Mouse (Mus musculus) hindbrain, embryonic 13.5 days (tissue): ENCODE measurements around the gene A730071L15Rik. TPM values are rescaled to one million over a fixed set of nuclear protein-coding genes. Genes with fewer than 3 reads are reported as not detected.

Experiments
- ATAC-seq: fragments of 200-750 bp; cut with Nextera tagmentation; 2 replicates; pipeline ENCODE4 v1.8.0; 2017; ENCODE audit warnings: moderate TSS enrichment; ENCODE audit not compliant: low FRiP score
- H3K27ac ChIP-seq: fragments of 300-500 bp; sonication (generic); 2 replicates; pipeline ENCODE4 v1.5.1; 2015; ENCODE audit warnings: inconsistent platforms, mild to moderate bottlenecking, moderate library complexity
- H3K27me3 ChIP-seq: fragments of 300-500 bp; sonication (generic); 2 replicates; pipeline ENCODE4 v1.6.1; 2015; ENCODE audit warnings: mild to moderate bottlenecking, inconsistent platforms
- H3K36me3 ChIP-seq: fragments of 300-500 bp; sonication (generic); 2 replicates; pipeline ENCODE4 v1.6.1; 2015; ENCODE audit warnings: mild to moderate bottlenecking, inconsistent platforms
- H3K4me1 ChIP-seq: fragments of 300-500 bp; sonication (generic); replicated peaks from 2 replicates; pipeline ENCODE4 v1.6.1; 2015; ENCODE audit warnings: inconsistent platforms
- H3K4me2 ChIP-seq: fragments of 300-500 bp; sonication (generic); 2 replicates; pipeline ENCODE4 v1.6.1; 2015; ENCODE audit warnings: inconsistent platforms, mild to moderate bottlenecking, moderate library complexity
- H3K4me3 ChIP-seq: fragments of 300-500 bp; sonication (generic); 2 replicates; pipeline ENCODE4 v1.5.1; 2015; ENCODE audit warnings: mild to moderate bottlenecking, inconsistent platforms
- H3K9ac ChIP-seq: fragments of 300-500 bp; sonication (generic); 2 replicates; pipeline ENCODE4 v1.6.1; 2015; ENCODE audit warnings: mild to moderate bottlenecking, inconsistent platforms
- H3K9me3 ChIP-seq: fragments of 300-500 bp; sonication (generic); 2 replicates; pipeline ENCODE4 v1.6.1; 2016; ENCODE audit warnings: inconsistent platforms
- WGBS: fragments of 180-500 bp; shearing (Covaris S2); methylation state at CpG from one replicate; pipeline ENCODE4 v1.1.7; 2015; 5-methylcytosine and 5-hydroxymethylcytosine counted together
- polyA plus RNA-seq: library from polyadenylated mRNA; unstranded; fragments of >200 nt; fragmentation: Nextera tagmentation; extraction: Ambion mirVana; gene quantifications from 2 replicates; pipeline ENCODE4 v1.2.1, GENCODE M21; 2015

Gene A730071L15Rik
- polyA plus RNA-seq, 1 experiment from 2014 or later: 1.1 TPM

- no peak overlapping the region for H3K27ac ChIP-seq
- WGBS: 81% methylated on average over 14 of the region's 14 CpGs
- H3K4me1 ChIP-seq: no peaks in the 10 kb centered on the region
- ATAC-seq: no peak
- H3K27me3 ChIP-seq: 0 out of 2 replicates have a peak, but pooled peaks cover 8% of the 10 kb centered on the region
- H3K9me3 ChIP-seq: no peaks in the 10 kb centered on the region
- no peak overlapping the region for H3K4me2 ChIP-seq
- H3K4me3 ChIP-seq: no peak overlapping the region
- no peaks in the 10 kb centered on the region for H3K36me3 ChIP-seq
- no peak overlapping the region for H3K9ac ChIP-seq
Observed at GRCm38 (mm10) chr11:6224541-6225229, 24.9 kb downstream of the A730071L15Rik start.

DNA sequence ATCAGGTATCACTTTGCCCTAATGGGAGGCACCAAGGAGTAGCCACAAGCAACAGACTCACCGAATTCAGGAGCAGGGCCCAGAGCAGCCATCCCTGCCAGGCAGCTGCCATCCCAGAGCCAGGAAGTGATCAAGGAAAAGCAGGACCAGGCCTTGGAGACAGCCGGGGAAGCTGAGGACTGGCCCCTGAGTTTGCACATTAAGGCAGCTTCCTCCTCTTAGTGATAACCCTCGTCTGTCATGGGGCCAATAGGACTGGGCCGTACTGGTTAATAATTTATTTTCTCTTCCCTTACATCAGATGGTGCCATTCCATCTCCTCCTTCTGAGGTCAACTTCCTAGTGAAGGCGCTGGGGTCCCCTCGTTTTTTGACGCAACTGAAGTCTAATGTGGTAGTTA is 30.2 kb downstream of the A730071L15Rik start, which contains the start of gene Npc1l1:
Npc1l1 (minus strand) TSS at position 132 of the 400 bp plus-strand sequence.
- Histone ChIP-seq H3K36me3 (no peaks in the 10 kb centered on the region), H3K9me3 (0 out of 2 replicates have a peak, but pooled peaks cover 5% of the 10 kb centered on the region), H3K9ac (no peak within 1 kb of the TSS), H3K4me1 (no peaks in the 10 kb centered on the region), H3K4me3 (no peak within 1 kb of the TSS), H3K4me2 (no peak within 1 kb of the TSS), H3K27ac (no peak within 1 kb of the TSS), H3K27me3 (0 out of 2 replicates have a peak, but pooled peaks cover 8% of the 10 kb centered on the region)
- ATAC-seq: no peak
- WGBS: 84% methylated on average over 7 of the region's 7 CpGs

GRCm38 (mm10) chr11:6233025-6233424 is 33.2 kb downstream of the A730071L15Rik start:
- Histone ChIP-seq H3K27me3 (no peaks in the 10 kb centered on the region), H3K9ac (no peak overlapping the region), H3K27ac (no peak overlapping the region), H3K4me1 (no peaks in the 10 kb centered on the region), H3K9me3 (0 out of 2 replicates have a peak, but pooled peaks cover 10% of the 10 kb centered on the region), H3K4me2 (no peak overlapping the region), H3K36me3 (no peaks in the 10 kb centered on the region), H3K4me3 (no peak overlapping the region)
- 83% methylated on average over 4 of the region's 4 CpGs for WGBS
- no peak for ATAC-seq

- no peaks in the 10 kb centered on the region for H3K27me3 ChIP-seq
- 48% methylated on average over 19 of the region's 19 CpGs for WGBS
- no peak for ATAC-seq
- H3K4me3 ChIP-seq: no peak overlapping the region
- H3K9me3 ChIP-seq: no peaks in the 10 kb centered on the region
- no peaks in the 10 kb centered on the region for H3K4me1 ChIP-seq
- H3K9ac ChIP-seq: no peak overlapping the region
- no peaks in the 10 kb centered on the region for H3K36me3 ChIP-seq
- no peak overlapping the region for H3K27ac ChIP-seq
- no peak overlapping the region for H3K4me2 ChIP-seq
Observed at GRCm38 (mm10) chr11:6244707-6245106, 44.9 kb downstream of the A730071L15Rik start.

Other genes starting within 250 kb of the A730071L15Rik start
- 4.2 and 6.1 TPM in 2 replicates for gene Gck, start 249.9 kb upstream of the A730071L15Rik start, polyA plus RNA-seq
- gene Ykt6, start 244.3 kb upstream of the A730071L15Rik start, polyA plus RNA-seq: 76.0 and 78.1 TPM in 2 replicates
- gene Camk2b, start 133.7 kb upstream of the A730071L15Rik start, polyA plus RNA-seq: 63.1 and 65.8 TPM in 2 replicates
- gene Nudcd3, start 386 bp downstream of the A730071L15Rik start, polyA plus RNA-seq: 61.5 and 64.7 TPM in 2 replicates
- 0.04 and 0.05 TPM in 2 replicates for gene Npc1l1, start 30.1 kb downstream of the A730071L15Rik start, polyA plus RNA-seq
- gene Ddx56, start 67.7 kb downstream of the A730071L15Rik start, polyA plus RNA-seq: 67.4 and 71.6 TPM in 2 replicates
- gene Tmed4, start 74.8 kb downstream of the A730071L15Rik start, polyA plus RNA-seq: 142 and 145 TPM in 2 replicates
- 97.9 and 105 TPM in 2 replicates for gene Ogdh, start 91.6 kb downstream of the A730071L15Rik start, polyA plus RNA-seq
- gene Zmiz2, start 189.0 kb downstream of the A730071L15Rik start, polyA plus RNA-seq: 29.2 and 31.9 TPM in 2 replicates
- 3,979 and 4,017 TPM in 2 replicates for gene Ppia, start 215.4 kb downstream of the A730071L15Rik start, polyA plus RNA-seq
- gene H2afv, start 244.4 kb downstream of the A730071L15Rik start, polyA plus RNA-seq: 381 and 387 TPM in 2 replicates